Mouse (Mus musculus) kidney, postnatal 4 days (tissue): ENCODE data around the gene Olfr678.
"Not testable (repeated sequence)": the region's sequence is repeated elsewhere in the genome, so short reads cannot be mapped to it uniquely, and the experiment has no call there.

Experiments used
- DNase-seq, 2 experiments: peaks; one replicate each; pipeline ENCODE4 v3.0.0; 2021; ENCODE audit warnings: mixed read lengths in 2 of 2

Olfr678 gene

GRCm38 (mm10) chr7:105064175-105064574 lies at the start of gene Olfr678:
Olfr678 (plus strand) TSS chr7:105064475.
- DNase-seq = no peak

GRCm38 (mm10) chr7:105022530-105022929 lies 41.7 kb upstream of the Olfr678 start:
- DNase-seq = no peak

GRCm38 (mm10) chr7:105028360-105028759 lies 35.9 kb upstream of the Olfr678 start, which contains the start of gene Olfr675:
Olfr675 (minus strand) TSS chr7:105028460.
- no peak for DNase-seq

GRCm38 (mm10) chr7:105032398-105032797 lies 31.9 kb upstream of the Olfr678 start, which contains the start of gene Olfr676:
Olfr676 (plus strand) TSS chr7:105032698.
- no peak for DNase-seq

GRCm38 (mm10) chr7:105033836-105034235 lies 30.4 kb upstream of the Olfr678 start:
- DNase-seq = not testable (repeated sequence)

- no peak for DNase-seq
Observed at GRCm38 (mm10) chr7:105058951-105059350, 5.3 kb upstream of the Olfr678 start.

- DNase-seq = no peak
Observed at GRCm38 (mm10) chr7:105080905-105081304, 16.6 kb downstream of the Olfr678 start, which contains the start of gene Olfr679. Olfr679 (plus strand) TSS chr7:105081205.

GRCm38 (mm10) chr7:105092717-105093116 lies 28.4 kb downstream of the Olfr678 start, which contains the start of gene Olfr680-ps1:
Olfr680-ps1 (minus strand) TSS chr7:105092817.
- not testable (repeated sequence) for DNase-seq

- no peak for DNase-seq
Observed at GRCm38 (mm10) chr7:105116536-105116935, 52.3 kb downstream of the Olfr678 start, which contains the start of gene Olfr681. Olfr681 (plus strand) TSS chr7:105116836.
